Mouse (Mus musculus) spleen, adult 2 months (tissue): ENCODE data around the gene Synpr.

Experiments used
- CTCF ChIP-seq: fragments of 200-500 bp; IDR thresholded peaks from 2 replicates; pipeline ENCODE4 v1.5.1; 2011; ENCODE audit warnings: mild to moderate bottlenecking, inconsistent platforms; ENCODE audit not compliant: insufficient read depth, insufficient read length, insufficient replicate concordance; ENCODE audit errors: extremely low read depth
- POLR2A ChIP-seq: fragments of 200-500 bp; IDR thresholded peaks from 2 replicates; pipeline ENCODE4 v1.6.1; 2011; ENCODE audit warnings: low read depth, low read length, inconsistent platforms

DNA sequence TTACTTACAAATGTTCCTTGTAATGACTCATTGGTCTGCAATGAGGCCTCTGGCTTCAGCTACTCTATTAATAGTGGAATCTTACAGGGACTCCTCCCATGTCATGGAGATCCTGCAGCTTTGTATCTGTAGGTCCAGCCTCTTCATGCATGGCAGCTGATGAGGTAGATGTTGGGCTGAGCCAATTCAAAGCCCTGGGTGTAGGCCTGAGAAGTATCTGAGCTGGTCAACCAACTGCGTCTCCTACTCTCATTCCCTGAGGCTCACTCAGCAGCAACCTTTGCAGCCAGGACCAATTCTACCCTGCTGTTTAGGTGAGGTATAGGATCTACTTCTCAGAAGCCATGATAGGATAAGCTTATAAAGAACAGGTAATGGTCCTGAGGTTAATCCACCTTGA is 32.0 kb upstream of the Synpr start:
- no peak for TF ChIP-seq CTCF
- TF ChIP-seq POLR2A = no peak
